Mouse (Mus musculus) adrenal gland, adult 10 weeks (tissue): ENCODE data around the gene Mtx1. TPM values are rescaled to one million over a fixed set of nuclear protein-coding genes. Genes with fewer than 3 reads are reported as not detected.

Source experiments
- polyA plus RNA-seq: library from polyadenylated mRNA; stranded (reverse); fragments of 350-450 nt; fragmentation: Illumina TruSeq; extraction: RNeasy Lipid Tissue Mini Kit (QIAGEN cat#74804); gene quantifications from one replicate; pipeline ENCODE4 v1.2.3, GENCODE M21; 2014; ENCODE audit warnings: low read depth, low replicate concordance

Gene Mtx1
- polyA plus RNA-seq = 38.5 TPM

DNA sequence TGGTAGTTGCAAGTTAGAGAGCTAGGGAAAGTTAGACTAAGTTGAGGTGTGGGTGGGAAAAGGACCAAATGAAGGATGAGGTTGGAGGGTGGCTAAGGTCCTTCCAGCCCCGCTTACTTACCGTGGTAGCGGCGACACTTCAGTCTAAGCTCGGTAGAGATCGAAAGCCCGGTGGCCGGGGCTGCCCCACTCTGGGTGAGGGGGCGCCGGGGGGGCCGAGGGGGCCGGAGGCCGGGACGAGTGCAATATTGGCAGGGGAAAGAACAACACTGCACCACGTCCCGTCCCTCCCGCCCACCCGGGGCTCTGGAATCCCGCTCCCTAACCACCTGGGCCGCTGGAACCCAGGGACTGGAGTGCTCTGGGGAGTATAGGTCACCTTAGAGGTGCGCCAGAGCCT is at the start of gene Mtx1:
Gene Mtx1, minus strand, starts transcription at position 189 of the 400 bp plus-strand sequence.

DNA sequence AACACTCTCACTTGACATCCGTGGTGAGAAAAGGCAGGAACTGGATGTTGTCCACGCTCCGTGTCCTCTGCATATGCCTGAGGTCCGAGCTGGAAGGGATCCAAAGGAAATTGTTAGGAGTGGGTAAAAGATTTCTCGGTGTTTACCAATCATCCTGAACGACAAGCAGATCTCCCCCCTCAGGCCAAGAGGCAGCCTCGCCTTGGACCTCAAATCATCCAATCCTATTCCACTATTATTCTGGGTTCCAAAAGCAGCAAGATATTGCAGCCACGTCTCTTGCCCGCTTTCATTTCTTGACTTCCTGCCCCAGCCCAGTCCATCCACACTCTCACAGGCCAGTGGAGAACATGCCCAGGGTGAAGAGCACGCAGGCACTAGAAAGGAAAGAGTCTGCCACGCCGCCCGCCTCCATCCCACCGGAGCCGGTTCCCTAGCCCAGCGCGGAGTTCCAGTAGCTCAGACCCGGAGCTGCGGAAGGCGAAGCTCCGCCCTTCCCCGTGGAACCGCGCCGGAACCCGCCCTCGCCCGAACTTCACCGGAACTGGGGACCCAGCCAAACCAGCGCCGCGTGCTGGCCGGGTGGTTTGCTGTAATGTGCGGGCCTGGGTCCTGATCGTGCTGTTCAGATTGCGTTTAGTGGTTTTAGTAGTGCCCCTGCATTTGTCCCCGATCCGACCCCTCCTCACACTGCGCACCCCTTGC is 43.3 kb upstream of the Mtx1 start, which contains the start of gene Slc50a1:
Gene Slc50a1, minus strand, starts transcription at position 520 of the 705 bp plus-strand sequence.

DNA sequence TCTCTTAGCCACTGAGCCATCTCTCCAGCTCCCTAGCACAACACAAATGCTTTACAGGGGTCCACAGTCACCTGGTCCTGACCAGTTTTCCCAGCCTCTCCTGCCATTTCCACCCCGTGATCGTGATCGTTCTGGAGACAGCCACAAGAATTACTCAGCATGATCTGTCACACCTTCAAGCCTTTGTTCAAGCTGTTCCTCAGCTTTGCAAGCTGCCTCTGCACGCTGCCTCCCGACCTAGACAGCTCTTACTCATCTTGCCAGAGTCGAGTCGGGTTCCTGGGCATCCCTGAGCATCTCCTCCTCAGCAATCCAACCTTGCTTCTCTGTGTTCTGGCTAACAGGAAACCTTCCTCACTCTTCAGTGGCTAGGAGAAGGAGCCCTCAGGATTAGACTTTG is 32.2 kb upstream of the Mtx1 start, which contains the start of gene Dpm3:
Gene Dpm3, plus strand, starts transcription at position 283 of the 400 bp plus-strand sequence.

DNA sequence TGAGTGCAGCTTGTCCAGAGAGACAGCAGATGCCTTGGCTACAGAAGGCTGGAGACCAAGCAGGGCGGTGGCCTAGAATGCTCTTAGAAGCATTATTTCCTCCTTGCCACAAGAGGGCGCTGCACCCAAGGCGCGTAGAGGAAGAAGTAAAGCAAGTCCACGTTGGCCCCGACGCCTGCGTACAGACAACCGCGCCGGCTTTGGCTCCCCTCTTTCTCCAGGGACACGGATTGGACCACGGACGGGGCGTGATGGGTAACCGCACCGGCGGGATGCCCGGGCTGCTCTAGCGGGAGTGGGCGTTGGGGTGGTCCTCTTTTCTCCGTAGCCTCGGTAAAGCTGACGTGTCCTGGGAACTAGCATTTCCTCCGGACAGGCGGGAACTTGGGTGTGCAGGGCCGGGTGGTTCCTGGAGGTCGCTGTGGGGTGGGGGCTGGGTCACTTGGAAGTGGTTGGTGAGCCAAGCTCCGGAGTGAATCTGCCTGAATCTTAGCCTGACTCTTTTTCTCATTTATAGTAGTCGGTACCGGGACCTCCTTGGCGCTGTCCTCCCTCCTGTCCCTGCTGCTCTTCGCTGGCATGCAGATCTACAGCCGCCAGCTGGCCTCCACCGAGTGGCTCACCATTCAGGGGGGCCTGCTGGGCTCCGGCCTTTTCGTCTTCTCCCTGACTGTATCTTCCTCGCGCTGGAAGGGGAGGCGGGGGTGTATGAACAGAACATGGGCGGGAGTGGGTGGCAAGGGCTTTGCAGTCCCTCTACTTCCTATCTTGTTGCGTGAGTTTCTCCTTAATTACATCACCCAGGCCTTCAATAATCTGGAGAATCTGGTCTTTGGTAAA is 19.6 kb upstream of the Mtx1 start, which contains the start of gene Trim46:
Gene Trim46, minus strand, starts transcription at position 49 of the 840 bp plus-strand sequence.

DNA sequence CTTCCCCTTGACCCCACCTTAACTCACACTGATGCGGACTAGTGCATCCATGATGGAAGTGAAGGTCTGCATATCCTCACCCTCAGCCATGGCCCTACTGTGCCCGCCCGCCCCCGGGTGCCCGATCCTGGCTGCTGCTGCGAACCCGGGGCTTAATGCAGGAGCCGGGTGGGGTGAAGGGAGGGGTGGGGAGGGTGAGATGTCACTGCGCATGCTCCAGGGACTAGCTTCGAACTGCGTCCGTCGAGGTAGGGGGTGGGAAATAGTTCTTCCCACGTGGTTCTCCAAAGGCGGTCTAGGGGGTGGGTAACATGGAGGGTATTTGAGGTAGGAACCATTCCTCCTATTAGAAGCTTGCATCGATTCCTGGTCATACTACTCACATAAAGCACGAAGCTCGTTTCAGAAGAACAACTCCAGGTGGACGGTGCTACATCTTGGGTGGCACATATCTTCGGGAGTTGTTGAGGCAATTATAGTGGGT is 18.8 kb upstream of the Mtx1 start, which contains the start of gene Krtcap2:
Gene Krtcap2, plus strand, starts transcription at position 279 of the 484 bp plus-strand sequence.

DNA sequence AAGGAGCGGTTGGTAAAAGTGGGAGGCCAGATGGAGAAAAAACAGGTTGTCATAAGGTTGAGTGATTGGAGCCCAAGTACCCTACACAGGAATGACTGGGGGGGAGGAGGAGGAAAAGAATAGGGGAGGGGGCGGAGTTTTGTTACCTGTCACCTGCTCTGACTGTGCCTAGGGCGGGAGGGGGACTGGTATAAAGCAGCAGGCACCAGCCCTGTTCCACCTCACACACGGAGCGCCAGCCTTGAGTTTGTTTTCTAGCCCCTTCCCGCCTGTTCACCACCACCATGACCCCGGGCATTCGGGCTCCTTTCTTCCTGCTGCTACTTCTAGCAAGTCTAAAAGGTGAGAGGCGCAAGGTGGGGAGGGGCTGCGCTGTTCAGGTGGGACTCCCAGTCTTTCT is 1.9 kb upstream of the Mtx1 start, which contains the start of gene Muc1:
Gene Muc1, plus strand, starts transcription at position 222 of the 400 bp plus-strand sequence.

DNA sequence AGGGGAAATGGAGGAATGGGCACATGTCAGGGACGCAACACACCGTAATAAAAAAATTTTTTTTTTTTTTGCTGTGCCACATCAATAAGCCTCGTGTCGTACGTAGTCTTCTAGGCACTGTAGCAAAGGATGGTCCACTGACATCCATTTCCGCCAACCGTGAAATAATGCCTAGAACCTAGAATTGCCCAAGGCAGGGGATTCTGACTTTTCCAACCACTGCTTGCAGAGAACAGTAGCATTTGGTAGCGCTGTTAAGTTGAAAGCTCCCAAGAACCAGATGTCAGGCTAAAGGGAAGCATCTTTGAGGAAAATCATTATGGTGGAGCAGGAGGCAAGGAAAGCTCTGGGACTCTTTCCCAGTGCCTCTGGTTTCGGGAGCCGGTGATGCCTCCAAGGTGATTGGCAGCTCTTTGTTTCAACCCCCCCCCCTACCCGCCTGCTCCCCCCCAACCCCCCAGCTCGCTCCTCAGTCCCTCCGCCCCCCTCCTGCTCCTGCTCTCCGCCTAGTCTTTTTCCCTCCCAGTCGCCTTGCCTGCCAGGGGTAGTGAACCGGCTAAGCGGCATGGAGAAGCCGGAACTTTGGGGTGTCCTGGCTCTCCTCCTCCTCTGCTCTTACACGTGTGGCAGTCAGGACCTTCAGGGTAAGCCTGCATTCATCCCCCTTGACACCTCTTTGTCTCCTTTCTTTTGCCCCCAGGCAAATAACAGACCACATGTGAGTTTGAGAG is 12.0 kb downstream of the Mtx1 start, which contains the start of gene Thbs3:
Gene Thbs3, plus strand, starts transcription at position 500 of the 731 bp plus-strand sequence.

DNA sequence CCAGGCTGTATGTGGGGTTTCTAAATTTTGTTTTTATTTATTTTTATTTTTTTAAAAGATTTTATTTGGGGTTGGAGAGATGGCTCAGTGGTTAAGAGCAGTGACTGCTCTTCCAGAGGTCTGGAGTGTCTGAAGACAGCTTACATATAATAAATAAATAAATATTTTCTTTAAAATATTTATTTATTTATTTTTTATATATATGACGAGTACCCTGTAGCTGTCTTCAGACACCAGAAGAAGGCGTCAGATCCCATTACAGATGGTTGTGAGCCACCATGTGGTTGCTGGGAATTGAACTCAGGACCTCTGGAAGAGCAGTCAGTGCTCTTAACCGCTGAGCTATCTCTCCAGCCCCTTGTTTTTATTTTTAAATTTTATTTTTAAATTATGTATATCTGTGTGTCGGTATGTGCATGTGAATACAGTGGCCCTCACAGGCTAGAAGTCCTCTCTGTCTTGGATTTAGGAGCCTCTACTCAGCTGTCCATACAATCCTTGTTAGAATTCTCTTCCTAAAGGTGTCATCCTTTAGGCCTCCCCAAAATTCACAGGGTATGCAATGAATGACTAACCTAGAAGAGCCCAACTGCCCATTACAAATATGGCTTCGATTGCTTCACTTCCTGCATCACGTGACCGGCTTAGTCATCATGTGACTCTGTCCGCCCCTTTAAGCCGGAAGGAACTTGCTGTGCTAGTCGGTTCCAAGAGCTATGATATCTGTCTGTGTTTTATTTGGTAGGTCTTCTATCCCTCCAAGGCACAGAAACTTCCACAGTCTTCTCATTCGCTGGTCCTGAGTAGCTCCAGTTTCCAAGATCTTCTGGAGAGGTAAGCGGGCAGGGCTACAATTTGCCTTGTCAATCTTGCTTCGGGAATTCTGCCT is 24.4 kb downstream of the Mtx1 start, which contains the start of gene Gba:
Gene Gba, plus strand, starts transcription at position 676 of the 889 bp plus-strand sequence.

DNA sequence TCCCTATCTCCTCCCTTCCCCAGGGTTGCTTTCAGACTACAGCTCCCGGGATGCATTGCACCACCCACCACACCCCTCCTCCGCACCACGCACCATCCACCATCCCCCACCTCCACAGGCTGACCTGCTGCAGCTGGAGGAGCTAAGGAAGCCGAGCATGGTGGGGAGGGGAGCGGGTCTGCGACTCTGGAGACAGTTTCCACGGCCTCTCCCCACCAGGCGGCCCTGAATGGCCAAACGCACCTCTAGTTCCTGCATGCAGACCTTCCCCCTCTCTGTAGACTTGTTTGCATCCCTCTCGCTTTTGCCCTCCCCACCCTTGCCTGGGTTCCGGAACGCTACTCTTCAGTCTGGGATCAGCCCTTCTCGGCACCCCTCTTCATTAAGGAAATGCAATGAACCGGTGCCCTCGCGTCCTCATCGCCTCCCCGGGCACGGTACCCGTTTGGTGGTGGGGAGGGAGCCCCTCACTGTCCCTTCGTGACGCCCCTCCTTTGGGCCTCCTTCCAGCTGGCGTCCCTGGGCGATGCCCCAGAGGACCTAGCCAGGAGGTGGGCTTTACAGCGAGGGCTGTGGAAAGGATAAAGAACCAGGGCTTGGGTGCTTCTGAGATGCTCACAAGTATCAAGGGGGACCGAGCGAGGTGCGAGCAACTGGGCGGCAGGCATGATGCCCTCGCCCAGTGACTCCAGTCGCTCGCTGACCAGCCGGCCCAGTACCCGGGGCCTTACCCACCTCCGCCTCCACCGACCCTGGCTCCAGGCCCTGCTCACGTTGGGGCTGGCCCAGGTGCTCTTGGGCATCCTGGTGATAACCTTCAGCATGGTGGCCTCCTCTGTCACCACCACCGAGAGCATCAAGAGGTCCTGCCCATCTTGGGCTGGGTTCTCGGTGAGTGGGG is 43.6 kb downstream of the Mtx1 start, which contains the start of gene Fam189b:
Gene Fam189b, plus strand, starts transcription at position 86 of the 901 bp plus-strand sequence.

DNA sequence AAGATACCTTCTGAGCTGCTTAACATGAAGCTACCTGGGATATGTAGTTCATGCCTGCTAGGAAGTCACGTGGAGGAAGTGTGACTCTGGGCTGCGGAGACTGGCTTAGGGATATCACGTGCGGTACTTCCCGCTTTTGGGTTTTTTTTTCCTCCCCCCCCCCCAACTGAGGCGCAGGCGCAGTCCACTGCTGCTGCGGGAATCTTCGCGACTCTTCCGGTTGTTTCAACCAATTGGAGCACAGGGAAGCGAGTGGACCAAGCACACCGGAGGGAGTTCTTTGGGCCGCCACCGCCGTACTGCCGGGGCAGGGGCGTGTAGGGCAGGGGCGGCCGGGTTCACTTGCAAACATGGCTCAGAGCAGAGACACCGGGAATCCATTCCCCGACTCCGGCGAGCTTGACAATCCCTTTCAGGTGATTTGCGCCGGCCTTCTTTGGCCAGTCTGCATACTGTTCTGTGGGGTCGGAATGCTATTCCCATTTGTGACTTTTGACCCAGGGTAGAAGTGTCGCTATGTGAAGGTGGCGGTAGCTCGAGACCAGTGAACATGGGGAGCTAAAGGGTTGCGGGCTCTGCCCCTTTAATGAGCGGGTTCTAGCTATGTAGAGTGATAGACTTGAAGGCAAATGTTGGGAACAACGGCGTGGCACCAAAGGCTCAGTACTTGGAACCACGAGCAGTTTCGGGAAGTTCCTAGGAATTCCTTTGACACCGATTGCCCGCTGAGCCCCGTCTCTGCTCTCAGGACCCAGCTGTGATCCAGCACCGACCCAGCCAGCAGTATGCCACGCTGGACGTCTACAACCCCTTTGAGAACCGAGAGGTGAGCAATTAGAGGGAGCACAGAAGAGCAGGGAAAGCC is 49.4 kb downstream of the Mtx1 start, which contains the start of gene Scamp3:
Gene Scamp3, plus strand, starts transcription at position 232 of the 865 bp plus-strand sequence.

DNA sequence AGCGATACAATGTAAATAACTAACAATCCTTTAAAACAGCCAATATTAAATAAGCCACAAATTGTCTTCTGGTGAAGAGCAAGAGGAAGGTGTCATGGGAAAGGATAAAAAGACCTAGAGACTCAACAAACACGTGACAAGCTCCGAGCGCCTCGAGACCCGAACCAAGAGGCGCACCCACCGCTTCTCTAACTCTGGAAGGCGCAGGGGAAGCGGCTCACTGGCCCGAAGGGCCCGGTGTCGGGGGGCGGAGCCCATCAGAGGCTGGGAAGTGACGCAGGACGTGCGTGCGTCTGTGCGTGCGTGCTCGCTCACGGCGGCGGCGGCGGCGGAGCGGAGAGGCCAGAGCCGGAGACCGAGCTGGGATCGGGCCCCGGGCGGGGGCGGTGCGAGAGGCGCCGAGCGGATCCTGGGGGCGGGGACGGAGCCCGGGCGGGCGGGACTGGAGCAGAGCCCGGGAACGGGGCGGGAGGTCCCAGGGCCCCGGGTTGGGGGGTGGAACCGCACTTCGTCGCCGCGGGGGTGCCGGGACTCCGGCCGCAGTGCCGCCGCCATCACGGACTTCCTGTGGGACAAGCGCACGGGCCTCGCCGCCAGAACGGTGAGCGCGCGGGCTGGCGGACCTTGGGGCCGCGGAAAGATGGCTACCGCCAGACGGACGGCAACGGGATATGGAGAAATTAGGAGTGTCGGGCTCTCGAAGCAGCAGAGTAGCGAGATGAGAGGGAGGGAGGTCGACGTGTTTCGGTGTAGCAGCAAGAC is 62.2 kb downstream of the Mtx1 start, which contains the start of gene Clk2:
Gene Clk2, plus strand, starts transcription at position 290 of the 762 bp plus-strand sequence.

DNA sequence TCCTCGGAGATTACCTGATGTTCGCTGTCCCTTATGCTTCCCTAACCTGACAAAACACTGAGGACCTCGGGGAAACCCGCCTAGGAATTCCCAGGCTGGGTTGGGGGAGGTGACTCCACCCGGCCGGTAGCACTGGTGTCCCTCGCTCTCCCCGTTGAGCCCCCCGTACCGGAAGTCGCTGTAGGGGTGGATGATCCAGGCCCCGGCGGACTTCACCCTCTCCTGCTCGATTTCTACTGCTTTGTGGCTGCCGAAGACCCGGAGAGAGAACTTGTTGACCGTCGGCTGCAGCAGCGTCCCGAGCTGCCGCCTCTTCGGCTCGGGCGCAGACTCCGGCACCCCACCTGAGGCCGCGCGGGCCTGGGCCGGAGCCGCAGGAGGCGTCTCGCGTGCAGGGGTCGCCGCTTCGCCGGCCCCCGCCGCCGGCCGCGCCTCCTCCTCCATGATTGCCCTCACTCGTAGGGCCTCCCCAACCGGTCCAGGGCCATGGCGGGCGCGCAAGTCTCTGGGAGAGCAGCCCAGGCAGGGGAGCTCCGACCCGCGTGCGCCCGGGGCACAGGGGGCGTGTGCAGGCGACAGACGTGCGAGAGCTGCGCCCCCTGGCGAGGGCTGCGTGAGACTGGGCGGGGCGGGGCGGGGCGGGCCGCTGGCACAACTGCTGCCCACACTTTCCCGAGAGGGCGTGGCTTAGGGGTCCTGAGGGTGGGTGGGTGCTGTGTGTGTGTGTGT is 67.1 kb downstream of the Mtx1 start, which contains the start of gene Hcn3:
Gene Hcn3, minus strand, starts transcription at position 581 of the 729 bp plus-strand sequence.

Other genes with a start within 250 kb of the Mtx1 start
- gene Rusc1, start 133.8 kb downstream of the Mtx1 start, polyA plus RNA-seq = 9.4 TPM
- gene Gm43738, start 126.0 kb downstream of the Mtx1 start, polyA plus RNA-seq = not detected
- 43.8 TPM for gene Fdps, start 125.1 kb downstream of the Mtx1 start, polyA plus RNA-seq
- gene Pklr, start 90.9 kb downstream of the Mtx1 start, polyA plus RNA-seq = not detected
- 0.76 TPM for gene Hcn3, start 66.9 kb downstream of the Mtx1 start, polyA plus RNA-seq
- gene Clk2, start 62.3 kb downstream of the Mtx1 start, polyA plus RNA-seq = 15.3 TPM
- gene Scamp3, start 49.6 kb downstream of the Mtx1 start, polyA plus RNA-seq = 15.5 TPM
- gene Fam189b, start 43.9 kb downstream of the Mtx1 start, polyA plus RNA-seq = 0.47 TPM
- 13.1 TPM for gene Gba, start 24.2 kb downstream of the Mtx1 start, polyA plus RNA-seq
- gene Thbs3, start 11.9 kb downstream of the Mtx1 start, polyA plus RNA-seq = 0.82 TPM
- not detected for gene Muc1, start 2.0 kb upstream of the Mtx1 start, polyA plus RNA-seq
- gene Krtcap2, start 18.9 kb upstream of the Mtx1 start, polyA plus RNA-seq = 37.0 TPM
- gene Trim46, start 19.2 kb upstream of the Mtx1 start, polyA plus RNA-seq = not detected
- not detected for gene Dpm3, start 32.3 kb upstream of the Mtx1 start, polyA plus RNA-seq
- gene Slc50a1, start 43.5 kb upstream of the Mtx1 start, polyA plus RNA-seq = 16.9 TPM
- gene Efna1, start 54.1 kb upstream of the Mtx1 start, polyA plus RNA-seq = 2.7 TPM
- gene Efna3, start 95.9 kb upstream of the Mtx1 start, polyA plus RNA-seq = not detected
- not detected for gene Efna4, start 110.9 kb upstream of the Mtx1 start, polyA plus RNA-seq
- gene Adam15, start 122.9 kb upstream of the Mtx1 start, polyA plus RNA-seq = 12.9 TPM
- gene Dcst2, start 134.9 kb upstream of the Mtx1 start, polyA plus RNA-seq = not detected
- not detected for gene Dcst1, start 138.2 kb upstream of the Mtx1 start, polyA plus RNA-seq
- 7.4 TPM for gene Zbtb7b, start 167.7 kb upstream of the Mtx1 start, polyA plus RNA-seq
- 2.3 TPM for gene Lenep, start 175.7 kb upstream of the Mtx1 start, polyA plus RNA-seq
- gene Flad1, start 184.8 kb upstream of the Mtx1 start, polyA plus RNA-seq = 1.2 TPM
- gene Cks1b, start 191.3 kb upstream of the Mtx1 start, polyA plus RNA-seq = 9.6 TPM
- 39.8 TPM for gene Shc1, start 191.4 kb upstream of the Mtx1 start, polyA plus RNA-seq
- 8.5 TPM for gene Pygo2, start 203.1 kb upstream of the Mtx1 start, polyA plus RNA-seq
- 13.2 TPM for gene Pbxip1, start 209.6 kb upstream of the Mtx1 start, polyA plus RNA-seq
- 1.1 TPM for gene Pmvk, start 227.5 kb upstream of the Mtx1 start, polyA plus RNA-seq